Mouse (Mus musculus) c-Kit-positive CD71-negative TER-119-negative erythroid progenitor cells, embryonic 14.5 days (primary cell): ENCODE results near the gene Olfr785.
"Not testable (repeated sequence)": the region's sequence is repeated elsewhere in the genome, so short reads cannot be mapped to it uniquely, and the experiment has no call there.

Experiments
- DNase-seq: peaks from one replicate; pipeline ENCODE4 v3.0.0-alpha.2; 2013; ENCODE audit warnings: low read depth

Gene Olfr785

GRCm38 (mm10) chr10:129405126-129405525, at the start of gene Olfr785:
TSS of gene Olfr785 (plus strand) at chr10:129405426.
- no peak for DNase-seq

GRCm38 (mm10) chr10:129356496-129356895, 48.7 kb upstream of the Olfr785 start:
- DNase-seq: not testable (repeated sequence)

- DNase-seq: no peak
Observed at GRCm38 (mm10) chr10:129357307-129357706, 47.9 kb upstream of the Olfr785 start.

- DNase-seq: not testable (repeated sequence)
Observed at GRCm38 (mm10) chr10:129374051-129374450, 31.2 kb upstream of the Olfr785 start.

- DNase-seq: no peak
Observed at GRCm38 (mm10) chr10:129383783-129384182, 21.4 kb upstream of the Olfr785 start, which contains the start of gene Olfr784. TSS of gene Olfr784 (plus strand) at chr10:129384083.

GRCm38 (mm10) chr10:129400892-129401291, 4.3 kb upstream of the Olfr785 start:
- DNase-seq: no peak

- no peak for DNase-seq
Observed at GRCm38 (mm10) chr10:129427006-129427405, 21.8 kb downstream of the Olfr785 start, which contains the start of gene Olfr786. TSS of gene Olfr786 (plus strand) at chr10:129427306.
